Comparison of ENCODE assay signal across 10 mouse cellular contexts in genomic region chr11:98838512-98838911, GRCm38 (mm10). TPM values are rescaled to one million over a fixed set of nuclear protein-coding genes. Genes with fewer than 3 reads are reported as not detected.
DNase-seq lines count a peak whose midpoint lies in the region; ATAC-seq and TF ChIP-seq lines count a peak whose summit lies in the region.
"Had no signal": no experiment of that assay in that cellular context is flagged by ENCODE, and none has a peak within 500 bp of the region (broad histone marks: within the 10 kb centered on the region; RNA-seq: fewer than 3 reads in every experiment).

No protein-coding gene starts in this region.

- DNase-seq in cerebellum, adult 11-12 months: peak; percentile 44
- no peak for DNase-seq in cerebellum, postnatal 25 days
- peak; percentile 55 for DNase-seq in left cerebral cortex, adult 11 months (ENCODE audit: low spot score)
- no peak for DNase-seq in left cerebral cortex, postnatal 4 days
- DNase-seq in lung, postnatal 0 days (ENCODE audit: low spot score): no peak
- DNase-seq: adrenal gland, postnatal 14 days had no signal

- intact Hi-C loops in left cerebral cortex, postnatal 4 days (cut with DNase I): no loop called here

- 0 out of 2 replicates have a peak overlapping the region, but pooled peaks have one; percentile 1 for H3K9ac ChIP-seq in limb, embryonic 13.5 days
- H3K9ac ChIP-seq in stomach, embryonic 15.5 days: no peak overlapping the region
- H3K9ac ChIP-seq in lung, postnatal 0 days (replicated peaks; ENCODE audit: low read depth): no peak overlapping the region

- H3K4me2 ChIP-seq in limb, embryonic 13.5 days (replicated peaks): peak overlapping the region; percentile 95
- peak overlapping the region; percentile 89 for H3K4me2 ChIP-seq in stomach, embryonic 15.5 days
- no peak overlapping the region for H3K4me2 ChIP-seq in lung, postnatal 0 days (replicated peaks; ENCODE audit: low read depth, low read length)

- peaks cover 15% of the 10 kb centered on the region for H3K36me3 ChIP-seq in limb, embryonic 13.5 days
- peaks cover 4% of the 10 kb centered on the region; the same call in 1 of the 2 replicates for H3K36me3 ChIP-seq in stomach, embryonic 15.5 days
- H3K36me3 ChIP-seq in lung, postnatal 0 days (ENCODE audit: insufficient read depth, low read length): no peaks in the 10 kb centered on the region

- TF ChIP-seq EP300 in lung, postnatal 0 days (IDR thresholded peaks at IDR 0.05): no peak

- TF ChIP-seq CTCF in lung, postnatal 0 days (IDR thresholded peaks at IDR 0.05): no peak

- ATAC-seq in limb, embryonic 13.5 days (ENCODE audit: low FRiP score, low read depth): no peak
- no peak for ATAC-seq in stomach, embryonic 15.5 days (ENCODE audit: insufficient read depth, low FRiP score, low read depth)
- no peak for ATAC-seq in lung, postnatal 0 days
- no peak for ATAC-seq in megakaryocyte-erythroid progenitor cell, adult 5-6 weeks (replicated peaks; ENCODE audit: low FRiP score, low TSS enrichment, poor library complexity, severe bottlenecking)

- peaks cover 41% of the 10 kb centered on the region for H3K4me1 ChIP-seq in limb, embryonic 13.5 days
- H3K4me1 ChIP-seq in stomach, embryonic 15.5 days: peaks cover 11% of the 10 kb centered on the region
- 0 out of 2 replicates have a peak, but pooled peaks cover 4% of the 10 kb centered on the region for H3K4me1 ChIP-seq in lung, postnatal 0 days (ENCODE audit: insufficient read depth, low read depth, low read length)

- no peak overlapping the region for H3K27ac ChIP-seq in limb, embryonic 13.5 days
- H3K27ac ChIP-seq in stomach, embryonic 15.5 days: no peak overlapping the region
- no peak overlapping the region for H3K27ac ChIP-seq in lung, postnatal 0 days (ENCODE audit: low read length)

- peaks cover 25% of the 10 kb centered on the region for H3K27me3 ChIP-seq in limb, embryonic 13.5 days
- H3K27me3 ChIP-seq in stomach, embryonic 15.5 days (replicated peaks): 0 out of 2 replicates have a peak, but pooled peaks cover 3% of the 10 kb centered on the region
- peaks cover 5% of the 10 kb centered on the region for H3K27me3 ChIP-seq in lung, postnatal 0 days (replicated peaks; ENCODE audit: insufficient read depth, low read length)

- no peaks in the 10 kb centered on the region for H3K9me3 ChIP-seq in limb, embryonic 13.5 days
- H3K9me3 ChIP-seq in stomach, embryonic 15.5 days: no peaks in the 10 kb centered on the region
- H3K9me3 ChIP-seq in lung, postnatal 0 days (ENCODE audit: low read length): no peaks in the 10 kb centered on the region

- H3K4me3 ChIP-seq in limb, embryonic 13.5 days: no peak overlapping the region
- H3K4me3 ChIP-seq in stomach, embryonic 15.5 days (replicated peaks): peak overlapping the region; percentile 63; the same call in 1 of the 2 replicates
- no peak overlapping the region for H3K4me3 ChIP-seq in lung, postnatal 0 days (ENCODE audit: low read depth, low read length)

- WGBS in limb, embryonic 13.5 days: 69% methylated on average over 9 of the region's 9 CpGs
- 77% methylated on average over 9 of the region's 9 CpGs for WGBS in stomach, embryonic 15.5 days
- 63% methylated on average over 9 of the region's 9 CpGs for WGBS in lung, postnatal 0 days

RNA-seq across cellular contexts. Expression of gene Rapgefl1, which starts 1.9 kb away (rescaled TPM):
- 10 to 100 TPM; 87.3 to 91.8 TPM for total RNA-seq in left cerebral cortex, postnatal 4 days (2021)
- polyA plus RNA-seq in limb, embryonic 13.5 days (2015; fragmentation: Nextera tagmentation; extraction: Ambion mirVana): 4.2 and 4.4 TPM in 2 replicates
- polyA plus RNA-seq in stomach, embryonic 15.5 days (2015; fragmentation: Nextera tagmentation; extraction: Ambion mirVana): 3.8 and 4.1 TPM in 2 replicates
- 1.1 and 1.5 TPM in 2 replicates for polyA plus RNA-seq in lung, postnatal 0 days (2015; fragmentation: Nextera tagmentation; extraction: Ambion mirVana)
- 2.2 TPM in 1 of 2 replicates, not detected in the other for total RNA-seq in megakaryocyte-erythroid progenitor cell, adult 5-6 weeks (2014; fragmentation: Nextera tagmentation)
- 1.7 TPM in 1 of 2 replicates, not detected in the other for total RNA-seq in megakaryocyte-erythroid progenitor cell, adult 5-6 weeks (2017)
- total RNA-seq: granulocyte monocyte progenitor cell, adult 5-6 weeks had no signal

RNA-seq across cellular contexts. Expression of gene Wipf2, which starts 24.9 kb away (rescaled TPM):
- 10 to 100 TPM; 22.1 to 24.3 TPM for total RNA-seq in left cerebral cortex, postnatal 4 days (2021)
- polyA plus RNA-seq in limb, embryonic 13.5 days (2015; fragmentation: Nextera tagmentation; extraction: Ambion mirVana): 4.9 and 5.4 TPM in 2 replicates
- 4.5 and 5.0 TPM in 2 replicates for polyA plus RNA-seq in stomach, embryonic 15.5 days (2015; fragmentation: Nextera tagmentation; extraction: Ambion mirVana)
- 4.0 and 4.1 TPM in 2 replicates for polyA plus RNA-seq in lung, postnatal 0 days (2015; fragmentation: Nextera tagmentation; extraction: Ambion mirVana)
- 23.5 and 26.9 TPM in 2 replicates for total RNA-seq in megakaryocyte-erythroid progenitor cell, adult 5-6 weeks (2014; fragmentation: Nextera tagmentation)
- 3.6 and 4.4 TPM in 2 replicates for total RNA-seq in megakaryocyte-erythroid progenitor cell, adult 5-6 weeks (2017)

RNA-seq across cellular contexts. Expression of gene Casc3, which starts 33.8 kb away (rescaled TPM):
- 10 to 100 TPM; 61.0 to 67.1 TPM for total RNA-seq in left cerebral cortex, postnatal 4 days (2021)
- polyA plus RNA-seq in limb, embryonic 13.5 days (2015; fragmentation: Nextera tagmentation; extraction: Ambion mirVana): 39.5 and 40.0 TPM in 2 replicates
- 31.7 and 35.3 TPM in 2 replicates for polyA plus RNA-seq in stomach, embryonic 15.5 days (2015; fragmentation: Nextera tagmentation; extraction: Ambion mirVana)
- 22.7 and 22.9 TPM in 2 replicates for polyA plus RNA-seq in lung, postnatal 0 days (2015; fragmentation: Nextera tagmentation; extraction: Ambion mirVana)
- total RNA-seq in megakaryocyte-erythroid progenitor cell, adult 5-6 weeks (2014; fragmentation: Nextera tagmentation): 47.6 and 51.8 TPM in 2 replicates
- 37.4 and 53.5 TPM in 2 replicates for total RNA-seq in megakaryocyte-erythroid progenitor cell, adult 5-6 weeks (2017)

RNA-seq across cellular contexts. Expression of gene Msl1, which starts 43.2 kb away (rescaled TPM):
- 100 to 1,000 TPM; 163 to 166 TPM for total RNA-seq in left cerebral cortex, postnatal 4 days (2021)
- 28.9 and 29.2 TPM in 2 replicates for polyA plus RNA-seq in limb, embryonic 13.5 days (2015; fragmentation: Nextera tagmentation; extraction: Ambion mirVana)
- polyA plus RNA-seq in stomach, embryonic 15.5 days (2015; fragmentation: Nextera tagmentation; extraction: Ambion mirVana): 23.0 and 23.6 TPM in 2 replicates
- polyA plus RNA-seq in lung, postnatal 0 days (2015; fragmentation: Nextera tagmentation; extraction: Ambion mirVana): 16.3 and 21.3 TPM in 2 replicates
- 58.6 and 74.8 TPM in 2 replicates for total RNA-seq in megakaryocyte-erythroid progenitor cell, adult 5-6 weeks (2014; fragmentation: Nextera tagmentation)
- total RNA-seq in megakaryocyte-erythroid progenitor cell, adult 5-6 weeks (2017): 57.8 and 68.3 TPM in 2 replicates

Comparison
In these comparisons a context has a peak if more than half of its experiments do, and no peak if none do; other contexts are left out.
1. DNase-seq: peak in cerebellum, adult 11-12 months (single experiment) and left cerebral cortex, adult 11 months (single experiment); none in cerebellum, postnatal 25 days (0 of 2), left cerebral cortex, postnatal 4 days (single experiment) and lung, postnatal 0 days (single experiment).